Mouse (Mus musculus) intestine, postnatal 0 days (tissue): ENCODE data around the gene Mogs. TPM values are rescaled to one million over a fixed set of nuclear protein-coding genes. Genes with fewer than 3 reads are reported as not detected.

Experiments
- ATAC-seq: fragments of 200-750 bp; cut with Nextera tagmentation; 2 replicates; pipeline ENCODE4 v1.8.0; 2017; ENCODE audit warnings: mild to moderate bottlenecking, moderate TSS enrichment, moderate library complexity
- H3K27ac ChIP-seq: fragments of 300-500 bp; sonication (generic); 2 replicates; pipeline ENCODE4 v1.5.1; 2014; ENCODE audit warnings: mild to moderate bottlenecking, low read depth, low read length, moderate library complexity
- H3K27me3 ChIP-seq: fragments of 300-500 bp; sonication (generic); replicated peaks from 2 replicates; pipeline ENCODE4 v1.6.1; 2014; ENCODE audit warnings: low read length, mixed read lengths; ENCODE audit not compliant: control insufficient read depth, insufficient read depth
- H3K36me3 ChIP-seq: fragments of 300-500 bp; sonication (generic); 2 replicates; pipeline ENCODE4 v1.6.1; 2014; ENCODE audit warnings: mild to moderate bottlenecking, moderate library complexity; ENCODE audit not compliant: control insufficient read depth, insufficient read depth
- H3K4me1 ChIP-seq: fragments of 300-500 bp; sonication (generic); replicated peaks from 2 replicates; pipeline ENCODE4 v1.6.1; 2014; ENCODE audit warnings: antibody characterized with exemption, low read length, mixed read lengths; ENCODE audit not compliant: control insufficient read depth, insufficient read depth
- H3K4me2 ChIP-seq: fragments of 300-500 bp; sonication (generic); replicated peaks from 2 replicates; pipeline ENCODE4 v1.6.1; 2014; ENCODE audit warnings: low read depth, mild to moderate bottlenecking, moderate library complexity
- H3K4me3 ChIP-seq: fragments of 300-500 bp; sonication (generic); 2 replicates; pipeline ENCODE4 v1.5.1; 2014; ENCODE audit warnings: low read depth, low read length
- H3K9ac ChIP-seq: fragments of 300-500 bp; sonication (generic); 2 replicates; pipeline ENCODE4 v1.6.1; 2014; ENCODE audit warnings: mild to moderate bottlenecking, low read depth, low read length
- H3K9me3 ChIP-seq: fragments of 300-500 bp; sonication (generic); 2 replicates; pipeline ENCODE4 v1.6.1; 2016; ENCODE audit warnings: mixed run types; ENCODE audit not compliant: control insufficient read depth
- CTCF ChIP-seq: sonication (generic); IDR thresholded peaks from 2 replicates; pipeline ENCODE4 v1.5.1; 2016; ENCODE audit warnings: low read depth, mild to moderate bottlenecking, control low read depth, antibody characterized with exemption, moderate library complexity
- WGBS: fragments of 180-500 bp; shearing (Covaris S2); extraction: QIAGEN DNeasy Blood & Tissue Kit; methylation state at CpG from one replicate; pipeline ENCODE4 v1.1.7; 2014; 5-methylcytosine and 5-hydroxymethylcytosine counted together
- polyA plus RNA-seq: library from polyadenylated mRNA; unstranded; fragments of >200 nt; fragmentation: Nextera tagmentation; extraction: Ambion mirVana; gene quantifications from 2 replicates; pipeline ENCODE4 v1.2.1, GENCODE M21; 2015

Gene Mogs
- polyA plus RNA-seq, 1 experiment from 2014 or later, result 20.9 TPM

GRCm38 (mm10) chr6:83147280-83147679, 32.0 kb downstream of the Mogs start:
- Histone ChIP-seq H3K4me3 (no peak overlapping the region), H3K27me3 (no peaks in the 10 kb centered on the region), H3K9ac (no peak overlapping the region), H3K36me3 (peaks cover 57% of the 10 kb centered on the region), H3K4me1 (peaks cover 2% of the 10 kb centered on the region; the same call in 1 of the 2 replicates), H3K9me3 (no peaks in the 10 kb centered on the region), H3K4me2 (no peak overlapping the region), H3K27ac (no peak overlapping the region)
- ATAC-seq, result no peak
- no peak for TF ChIP-seq CTCF
- WGBS, result 55% methylated on average over 7 of the region's 7 CpGs

GRCm38 (mm10) chr6:83151721-83152120, 36.4 kb downstream of the Mogs start:
- no peak overlapping the region for H3K4me3 ChIP-seq
- peaks cover 56% of the 10 kb centered on the region for H3K36me3 ChIP-seq
- 60% methylated on average over 8 of the region's 8 CpGs for WGBS
- H3K4me2 ChIP-seq, result no peak overlapping the region
- no peak overlapping the region for H3K27ac ChIP-seq
- H3K4me1 ChIP-seq, result peaks cover 6% of the 10 kb centered on the region
- H3K9ac ChIP-seq, result no peak overlapping the region
- TF ChIP-seq CTCF, result no peak
- H3K27me3 ChIP-seq, result no peaks in the 10 kb centered on the region
- no peaks in the 10 kb centered on the region for H3K9me3 ChIP-seq
- ATAC-seq, result no peak

GRCm38 (mm10) chr6:83153038-83153437, 37.7 kb downstream of the Mogs start:
- Histone ChIP-seq H3K27me3 (no peaks in the 10 kb centered on the region), H3K4me2 (no peak overlapping the region), H3K27ac (no peak overlapping the region; the same call in 1 of the 2 replicates), H3K9me3 (no peaks in the 10 kb centered on the region), H3K36me3 (peaks cover 44% of the 10 kb centered on the region), H3K4me3 (no peak overlapping the region), H3K9ac (no peak overlapping the region), H3K4me1 (peaks cover 6% of the 10 kb centered on the region)
- TF ChIP-seq CTCF, result no peak
- WGBS, result 80% methylated on average over 12 of the region's 12 CpGs
- no peak for ATAC-seq

GRCm38 (mm10) chr6:83153485-83153884, 38.2 kb downstream of the Mogs start:
- Histone ChIP-seq H3K27me3 (no peaks in the 10 kb centered on the region), H3K4me2 (no peak overlapping the region), H3K9ac (0 out of 2 replicates have a peak overlapping the region, but pooled peaks have one; percentile 1), H3K4me3 (no peak overlapping the region), H3K4me1 (peaks cover 6% of the 10 kb centered on the region), H3K36me3 (peaks cover 40% of the 10 kb centered on the region), H3K9me3 (no peaks in the 10 kb centered on the region), H3K27ac (no peak overlapping the region; the same call in 1 of the 2 replicates)
- TF ChIP-seq CTCF, result no peak
- 64% methylated on average over 5 of the region's 5 CpGs for WGBS
- ATAC-seq, result peak; percentile 49

- Histone ChIP-seq H3K27me3 (0 out of 2 replicates have a peak, but pooled peaks cover under 1% of the 10 kb centered on the region), H3K27ac (no peak overlapping the region), H3K4me1 (peaks cover 6% of the 10 kb centered on the region), H3K36me3 (peaks cover 19% of the 10 kb centered on the region), H3K9ac (no peak overlapping the region), H3K4me3 (peak overlapping the region; percentile 47), H3K9me3 (no peaks in the 10 kb centered on the region), H3K4me2 (peak overlapping the region; percentile 88)
- ATAC-seq, result no peak
- TF ChIP-seq CTCF, result no peak
- WGBS, result 9% methylated on average over 23 of the region's 23 CpGs
Measured at GRCm38 (mm10) chr6:83155552-83156238, 40.4 kb downstream of the Mogs start.

- 0 out of 2 replicates have a peak, but pooled peaks cover 6% of the 10 kb centered on the region for H3K27me3 ChIP-seq
- 0 out of 2 replicates have a peak, but pooled peaks have one; percentile 25 for ATAC-seq
- H3K9me3 ChIP-seq, result no peaks in the 10 kb centered on the region
- H3K4me2 ChIP-seq, result peak within 1 kb of the TSS; percentile 88
- H3K27ac ChIP-seq, result no peak within 1 kb of the TSS
- TF ChIP-seq CTCF, result no peak
- H3K4me3 ChIP-seq, result peak within 1 kb of the TSS; percentile 47
- WGBS, result under 1% methylated on average over 32 of the region's 32 CpGs
- no peak within 1 kb of the TSS for H3K9ac ChIP-seq
- peaks cover 6% of the 10 kb centered on the region for H3K4me1 ChIP-seq
- peaks cover 13% of the 10 kb centered on the region for H3K36me3 ChIP-seq
Measured at GRCm38 (mm10) chr6:83156259-83156684, 41.0 kb downstream of the Mogs start, which contains the start of the genes Wdr54 and 1700003E16Rik. TSS of gene Wdr54 (minus strand) at chr6:83156397. TSS of gene 1700003E16Rik (plus strand) at chr6:83156404.
